Mouse (Mus musculus) intestine, postnatal 0 days (tissue): ENCODE measurements around the gene Slc6a18. TPM values are rescaled to one million over a fixed set of nuclear protein-coding genes. Genes with fewer than 3 reads are reported as not detected.
A peak's percentile ranks its signal among the peaks of the same experiment; 100 is the strongest.

ENCODE experiments used
- ATAC-seq: fragments of 200-750 bp; cut with Nextera tagmentation; 2 replicates; pipeline ENCODE4 v1.8.0; 2017; ENCODE audit warnings: mild to moderate bottlenecking, moderate TSS enrichment, moderate library complexity
- H3K27ac ChIP-seq: fragments of 300-500 bp; sonication (generic); 2 replicates; pipeline ENCODE4 v1.5.1; 2014; ENCODE audit warnings: mild to moderate bottlenecking, low read depth, low read length, moderate library complexity
- H3K27me3 ChIP-seq: fragments of 300-500 bp; sonication (generic); replicated peaks from 2 replicates; pipeline ENCODE4 v1.6.1; 2014; ENCODE audit warnings: low read length, mixed read lengths; ENCODE audit not compliant: control insufficient read depth, insufficient read depth
- H3K36me3 ChIP-seq: fragments of 300-500 bp; sonication (generic); 2 replicates; pipeline ENCODE4 v1.6.1; 2014; ENCODE audit warnings: mild to moderate bottlenecking, moderate library complexity; ENCODE audit not compliant: control insufficient read depth, insufficient read depth
- H3K4me1 ChIP-seq: fragments of 300-500 bp; sonication (generic); replicated peaks from 2 replicates; pipeline ENCODE4 v1.6.1; 2014; ENCODE audit warnings: antibody characterized with exemption, low read length, mixed read lengths; ENCODE audit not compliant: control insufficient read depth, insufficient read depth
- H3K4me2 ChIP-seq: fragments of 300-500 bp; sonication (generic); replicated peaks from 2 replicates; pipeline ENCODE4 v1.6.1; 2014; ENCODE audit warnings: low read depth, mild to moderate bottlenecking, moderate library complexity
- H3K4me3 ChIP-seq: fragments of 300-500 bp; sonication (generic); 2 replicates; pipeline ENCODE4 v1.5.1; 2014; ENCODE audit warnings: low read depth, low read length
- H3K9ac ChIP-seq: fragments of 300-500 bp; sonication (generic); 2 replicates; pipeline ENCODE4 v1.6.1; 2014; ENCODE audit warnings: mild to moderate bottlenecking, low read depth, low read length
- H3K9me3 ChIP-seq: fragments of 300-500 bp; sonication (generic); 2 replicates; pipeline ENCODE4 v1.6.1; 2016; ENCODE audit warnings: mixed run types; ENCODE audit not compliant: control insufficient read depth
- CTCF ChIP-seq: sonication (generic); IDR thresholded peaks from 2 replicates; pipeline ENCODE4 v1.5.1; 2016; ENCODE audit warnings: low read depth, mild to moderate bottlenecking, control low read depth, antibody characterized with exemption, moderate library complexity
- WGBS: fragments of 180-500 bp; shearing (Covaris S2); extraction: QIAGEN DNeasy Blood & Tissue Kit; methylation state at CpG from one replicate; pipeline ENCODE4 v1.1.7; 2014; 5-methylcytosine and 5-hydroxymethylcytosine counted together
- polyA plus RNA-seq: library from polyadenylated mRNA; unstranded; fragments of >200 nt; fragmentation: Nextera tagmentation; extraction: Ambion mirVana; gene quantifications from 2 replicates; pipeline ENCODE4 v1.2.1, GENCODE M21; 2015

Slc6a18 gene
- polyA plus RNA-seq, 1 experiment from 2014 or later = 0.20 TPM

DNA sequence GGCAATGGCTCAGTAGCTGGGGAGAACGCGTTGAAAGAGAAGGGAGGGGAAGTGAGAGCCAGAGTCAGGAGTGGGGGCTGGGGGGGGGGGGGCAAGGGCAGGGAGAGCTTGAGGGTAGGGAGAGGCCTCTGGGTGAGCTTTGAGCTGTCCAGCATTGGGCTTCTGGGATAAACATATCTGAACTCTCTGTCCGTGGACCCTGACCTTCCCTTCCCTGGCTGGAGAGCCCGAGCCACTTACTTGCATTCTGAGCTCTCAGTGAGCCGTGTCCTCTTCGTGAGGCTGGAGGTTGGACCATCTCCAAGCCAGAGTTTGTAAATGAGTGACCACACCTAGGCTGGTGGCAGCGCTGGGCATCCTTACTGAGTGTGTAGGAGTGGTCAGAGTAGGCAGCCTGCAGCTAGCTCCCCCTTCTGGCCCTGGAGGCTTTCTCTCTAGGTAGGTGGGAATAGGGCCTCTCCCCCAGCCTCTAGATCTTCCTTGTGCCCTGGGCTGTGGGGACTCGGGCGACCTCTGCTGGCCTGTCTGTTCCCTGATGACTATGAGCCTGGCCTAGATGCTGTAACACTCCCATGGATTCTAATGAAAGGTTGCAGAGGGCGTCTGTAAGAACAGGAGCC lies 14.5 kb upstream of the Slc6a18 start:
- peak overlapping the region; percentile 50; the same call in 1 of the 2 replicates for H3K27ac ChIP-seq
- H3K36me3 ChIP-seq = peaks cover 50% of the 10 kb centered on the region; the same call in 1 of the 2 replicates
- 24% methylated on average over 10 of the region's 10 CpGs for WGBS
- peaks cover 6% of the 10 kb centered on the region; the same call in 1 of the 2 replicates for H3K4me1 ChIP-seq
- no peaks in the 10 kb centered on the region for H3K27me3 ChIP-seq
- ATAC-seq = peak; percentile 58
- no peak overlapping the region for H3K9ac ChIP-seq
- no peak overlapping the region for H3K4me2 ChIP-seq
- peak; percentile 83 for TF ChIP-seq CTCF
- H3K9me3 ChIP-seq = no peaks in the 10 kb centered on the region
- H3K4me3 ChIP-seq = no peak overlapping the region

DNA sequence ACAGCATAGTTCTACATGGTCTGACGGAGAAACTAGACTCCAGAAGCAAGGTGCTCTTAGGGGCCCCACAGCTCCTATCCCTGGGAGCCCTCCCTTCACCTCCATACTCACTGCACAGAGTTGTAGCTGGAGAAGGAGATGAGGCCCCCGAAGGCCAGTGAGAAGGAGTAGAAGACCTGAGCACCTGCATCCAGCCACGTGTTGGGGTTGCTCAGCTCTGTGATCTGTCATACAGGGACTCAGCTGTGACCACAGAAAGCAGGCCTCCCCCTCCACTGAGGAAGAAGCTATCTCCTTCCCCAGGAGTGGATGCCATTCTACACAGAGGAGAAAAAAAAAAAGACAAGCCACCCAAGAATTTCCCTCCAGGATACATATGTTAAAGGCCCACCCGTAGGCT lies 11.1 kb upstream of the Slc6a18 start:
- Histone ChIP-seq H3K9ac (no peak overlapping the region), H3K4me3 (no peak overlapping the region), H3K27ac (no peak overlapping the region), H3K36me3 (peaks cover 64% of the 10 kb centered on the region; the same call in 1 of the 2 replicates), H3K9me3 (no peaks in the 10 kb centered on the region), H3K4me2 (no peak overlapping the region), H3K4me1 (no peaks in the 10 kb centered on the region), H3K27me3 (no peaks in the 10 kb centered on the region)
- no peak for ATAC-seq
- 78% methylated on average over 4 of the region's 4 CpGs for WGBS
- TF ChIP-seq CTCF = no peak

DNA sequence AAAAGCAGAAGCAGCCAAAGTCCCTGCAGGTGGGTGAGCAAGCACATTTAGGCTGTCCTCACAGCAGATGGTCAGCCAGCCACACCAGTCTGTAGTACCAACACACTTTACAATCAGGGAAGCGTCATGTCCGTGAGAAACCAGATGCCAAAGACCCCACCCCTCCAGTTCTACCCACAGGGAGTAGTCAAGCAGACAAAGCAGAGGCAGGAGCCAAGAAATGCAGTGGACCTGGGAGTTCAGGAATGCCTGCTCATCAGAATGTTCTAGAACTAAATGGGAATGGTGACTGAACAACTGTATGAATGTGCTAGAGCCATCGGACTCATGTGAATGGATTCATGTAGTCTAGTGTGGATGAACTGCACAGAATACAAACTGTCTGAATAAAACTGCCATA lies 9.8 kb upstream of the Slc6a18 start:
- WGBS = 65% methylated on average over 3 of the region's 3 CpGs
- no peaks in the 10 kb centered on the region for H3K27me3 ChIP-seq
- H3K9me3 ChIP-seq = no peaks in the 10 kb centered on the region
- H3K4me2 ChIP-seq = no peak overlapping the region
- H3K36me3 ChIP-seq = peaks cover 67% of the 10 kb centered on the region
- H3K4me3 ChIP-seq = no peak overlapping the region
- no peak for TF ChIP-seq CTCF
- H3K4me1 ChIP-seq = no peaks in the 10 kb centered on the region
- H3K27ac ChIP-seq = no peak overlapping the region
- H3K9ac ChIP-seq = no peak overlapping the region
- ATAC-seq = no peak

DNA sequence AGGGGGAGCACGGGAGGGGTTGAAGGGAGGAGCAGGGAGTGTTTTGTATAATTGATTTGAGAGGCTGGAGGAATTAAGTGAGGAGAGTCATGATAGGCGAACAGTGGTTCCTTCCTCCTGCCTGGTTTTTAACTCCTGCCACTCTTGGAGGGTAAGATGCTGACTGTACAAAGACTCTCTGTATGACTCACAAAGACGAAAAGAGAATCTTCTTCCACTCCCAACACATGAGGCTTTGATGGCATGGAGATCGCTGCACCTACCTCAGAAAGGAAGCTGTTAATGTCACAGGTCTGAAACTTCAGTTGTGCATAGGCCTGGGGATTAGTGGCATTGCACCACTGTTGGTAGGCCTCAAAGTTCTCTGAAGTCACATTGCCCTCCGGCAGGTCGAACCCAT lies 7.7 kb upstream of the Slc6a18 start:
- Histone ChIP-seq H3K4me2 (no peak overlapping the region), H3K4me1 (no peaks in the 10 kb centered on the region), H3K36me3 (peaks cover 55% of the 10 kb centered on the region), H3K4me3 (no peak overlapping the region), H3K27ac (no peak overlapping the region), H3K27me3 (no peaks in the 10 kb centered on the region), H3K9ac (no peak overlapping the region), H3K9me3 (no peaks in the 10 kb centered on the region)
- WGBS = 82% methylated on average over 6 of the region's 6 CpGs
- TF ChIP-seq CTCF = no peak
- ATAC-seq = no peak

DNA sequence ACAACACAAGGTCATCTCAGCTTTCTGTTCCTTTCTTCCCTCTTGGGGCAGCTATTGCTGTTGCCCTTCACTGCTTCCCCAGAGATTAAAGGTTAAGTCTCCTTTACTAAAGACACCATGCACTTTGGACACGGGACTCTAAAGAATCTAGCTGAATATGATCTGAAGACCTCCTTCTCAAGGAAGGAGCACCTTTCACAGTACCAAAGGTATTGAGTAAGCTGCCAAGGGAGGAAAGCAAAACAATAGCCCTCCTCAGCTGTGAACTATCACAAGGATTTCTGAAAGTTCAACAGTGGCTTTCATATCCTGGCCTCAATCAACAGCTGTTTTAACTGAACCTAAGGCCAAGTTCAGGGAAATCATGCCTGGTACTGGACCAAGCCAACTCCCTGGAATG lies 6.6 kb upstream of the Slc6a18 start:
- no peak overlapping the region for H3K27ac ChIP-seq
- 73% methylated on average over 1 of the region's 1 CpGs for WGBS
- H3K4me1 ChIP-seq = no peaks in the 10 kb centered on the region
- H3K9me3 ChIP-seq = no peaks in the 10 kb centered on the region
- no peak overlapping the region for H3K9ac ChIP-seq
- no peaks in the 10 kb centered on the region for H3K27me3 ChIP-seq
- no peak overlapping the region for H3K4me3 ChIP-seq
- TF ChIP-seq CTCF = no peak
- peaks cover 47% of the 10 kb centered on the region for H3K36me3 ChIP-seq
- no peak for ATAC-seq
- H3K4me2 ChIP-seq = no peak overlapping the region

DNA sequence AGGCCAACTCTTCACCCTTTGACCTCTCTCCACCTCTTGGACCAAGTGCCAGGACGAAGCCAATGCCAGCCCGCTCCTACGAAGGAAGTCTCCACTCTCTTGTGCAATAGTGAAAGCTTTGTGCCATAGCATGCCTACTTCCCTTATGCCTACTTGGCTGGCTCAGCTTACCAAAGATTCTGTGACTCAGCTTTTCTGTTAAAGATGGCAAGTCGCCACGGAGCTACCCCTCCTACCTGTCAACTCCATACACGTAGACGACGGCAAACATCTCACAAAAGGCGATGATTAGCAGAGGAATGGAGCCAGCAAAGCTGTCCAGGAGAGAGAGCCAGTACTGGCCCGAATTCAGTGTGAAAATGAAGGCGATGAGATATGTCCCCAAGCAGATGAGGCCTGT lies 5.9 kb upstream of the Slc6a18 start:
- no peak overlapping the region for H3K9ac ChIP-seq
- no peaks in the 10 kb centered on the region for H3K4me1 ChIP-seq
- H3K4me2 ChIP-seq = no peak overlapping the region
- no peaks in the 10 kb centered on the region for H3K27me3 ChIP-seq
- H3K36me3 ChIP-seq = peaks cover 41% of the 10 kb centered on the region
- no peak overlapping the region for H3K4me3 ChIP-seq
- WGBS = 86% methylated on average over 11 of the region's 11 CpGs
- no peak for ATAC-seq
- no peak for TF ChIP-seq CTCF
- no peak overlapping the region for H3K27ac ChIP-seq
- H3K9me3 ChIP-seq = no peaks in the 10 kb centered on the region

DNA sequence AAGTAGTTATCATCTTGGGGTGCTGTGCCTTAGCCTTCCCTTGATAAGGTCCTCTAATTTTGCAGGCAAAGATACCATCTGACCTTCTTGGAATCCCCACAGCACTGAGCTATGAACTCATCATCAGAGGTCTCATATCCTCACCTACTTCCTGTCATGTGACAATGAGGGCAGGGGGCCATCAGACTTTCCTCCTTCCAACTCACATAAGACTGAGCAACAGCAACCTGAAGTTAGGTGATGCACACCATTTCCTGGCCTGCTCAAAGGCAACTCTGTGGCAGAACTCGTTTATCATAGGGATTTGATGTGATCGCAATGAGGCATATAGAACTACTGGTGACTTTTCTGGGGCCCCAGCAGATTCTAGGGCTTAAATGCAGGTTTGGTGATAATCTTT lies 4.4 kb upstream of the Slc6a18 start:
- TF ChIP-seq CTCF = no peak
- H3K4me2 ChIP-seq = no peak overlapping the region
- peak; percentile 18; the same call in 1 of the 2 replicates for ATAC-seq
- no peak overlapping the region for H3K9ac ChIP-seq
- H3K27me3 ChIP-seq = no peaks in the 10 kb centered on the region
- no peaks in the 10 kb centered on the region for H3K9me3 ChIP-seq
- WGBS = 80% methylated on average over 2 of the region's 2 CpGs
- peak overlapping the region; percentile 66; the same call in 1 of the 2 replicates for H3K27ac ChIP-seq
- peaks cover 29% of the 10 kb centered on the region for H3K36me3 ChIP-seq
- H3K4me1 ChIP-seq = no peaks in the 10 kb centered on the region
- H3K4me3 ChIP-seq = no peak overlapping the region
